Comparison of ENCODE assay signal across 13 mouse cellular contexts in genomic region chr2:131840611-131841320, GRCm38 (mm10). TPM values are rescaled to one million over a fixed set of nuclear protein-coding genes. Genes with fewer than 3 reads are reported as not detected.
DNase-seq lines count a peak whose midpoint lies in the region; ATAC-seq and TF ChIP-seq lines count a peak whose summit lies in the region.
"Had no signal": no experiment of that assay in that cellular context is flagged by ENCODE, and none has a peak within 500 bp of the region (broad histone marks: within the 10 kb centered on the region; RNA-seq: fewer than 3 reads in every experiment).

No protein-coding gene starts in this region.

- no peaks in the 10 kb centered on the region for H3K27me3 ChIP-seq in kidney, postnatal 0 days (ENCODE audit: insufficient read depth, low read length)
- H3K27me3 ChIP-seq in forebrain, postnatal 0 days (ENCODE audit: insufficient read depth, low read length) = no peaks in the 10 kb centered on the region
- no peaks in the 10 kb centered on the region for H3K27me3 ChIP-seq in neural tube, embryonic 14.5 days (ENCODE audit: control insufficient read depth, insufficient read depth, low read length)

- no peak overlapping the region for H3K4me3 ChIP-seq in kidney, postnatal 0 days (replicated peaks; ENCODE audit: low read depth, low read length)
- H3K4me3 ChIP-seq in forebrain, postnatal 0 days (ENCODE audit: low read depth, low read length) = no peak overlapping the region
- no peak overlapping the region for H3K4me3 ChIP-seq in neural tube, embryonic 14.5 days (ENCODE audit: low read depth, low read length)

- 0 out of 2 replicates have a peak, but pooled peaks cover 2% of the 10 kb centered on the region for H3K4me1 ChIP-seq in kidney, postnatal 0 days (replicated peaks; ENCODE audit: insufficient read depth, low read length)
- H3K4me1 ChIP-seq in forebrain, postnatal 0 days (ENCODE audit: insufficient read depth) = peaks cover 17% of the 10 kb centered on the region
- peaks cover 7% of the 10 kb centered on the region; the same call in 1 of the 2 replicates for H3K4me1 ChIP-seq in neural tube, embryonic 14.5 days (ENCODE audit: control insufficient read depth, insufficient read depth, low read length)

- no peak for TF ChIP-seq CTCF in kidney, postnatal 0 days (IDR thresholded peaks at IDR 0.05; ENCODE audit: low read depth)
- TF ChIP-seq CTCF in forebrain, postnatal 0 days (IDR thresholded peaks at IDR 0.05; ENCODE audit: low read depth) = no peak

- 30% methylated on average over 9 of the region's 9 CpGs for WGBS in kidney, postnatal 0 days
- WGBS in forebrain, postnatal 0 days = 18% methylated on average over 9 of the region's 9 CpGs
- WGBS in neural tube, embryonic 14.5 days = 38% methylated on average over 9 of the region's 9 CpGs

- peak; percentile 20 for DNase-seq in embryo, embryonic 9.5 days (ENCODE audit: extremely low spot score)
- no peak for DNase-seq in embryo, embryonic 10.5 days (ENCODE audit: low spot score)
- peak; percentile 7 for DNase-seq in kidney, postnatal 0 days (ENCODE audit: low spot score)
- DNase-seq in kidney, postnatal 10 days = no peak
- peak; percentile 39 for DNase-seq in forebrain, postnatal 0 days
- no peak for DNase-seq in cerebellum, postnatal 36 days
- DNase-seq in testis, postnatal 10 days (ENCODE audit: low spot score) = no peak

- ATAC-seq in kidney, postnatal 0 days (replicated peaks; ENCODE audit: low FRiP score, low read depth) = 0 out of 2 replicates have a peak, but pooled peaks have one; percentile 49
- peak; percentile 76 for ATAC-seq in forebrain, postnatal 0 days
- ATAC-seq in neural tube, embryonic 14.5 days (ENCODE audit: low read depth) = peak; percentile 56; the same call in 1 of the 2 replicates
- ATAC-seq: intestine, postnatal 0 days had no signal

- H3K9ac ChIP-seq in kidney, postnatal 0 days (ENCODE audit: low read depth, low read length) = no peak overlapping the region
- peak overlapping the region; percentile 19; the same call in 1 of the 2 replicates for H3K9ac ChIP-seq in forebrain, postnatal 0 days
- H3K9ac ChIP-seq in neural tube, embryonic 14.5 days (replicated peaks; ENCODE audit: low read depth, low read length) = no peak overlapping the region
- H3K9ac ChIP-seq: liver, embryonic 14.5 days had no signal

- H3K36me3 ChIP-seq in kidney, postnatal 0 days (ENCODE audit: insufficient read depth, low read length) = no peaks in the 10 kb centered on the region
- no peaks in the 10 kb centered on the region for H3K36me3 ChIP-seq in forebrain, postnatal 0 days (ENCODE audit: insufficient read depth)
- no peaks in the 10 kb centered on the region for H3K36me3 ChIP-seq in neural tube, embryonic 14.5 days (ENCODE audit: control insufficient read depth, insufficient read depth, low read length)
- H3K36me3 ChIP-seq: G1E had no signal

- H3K4me2 ChIP-seq in kidney, postnatal 0 days (ENCODE audit: low read length) = no peak overlapping the region
- H3K4me2 ChIP-seq in forebrain, postnatal 0 days (ENCODE audit: low read depth) = no peak overlapping the region
- H3K4me2 ChIP-seq in neural tube, embryonic 14.5 days (ENCODE audit: low read depth, low read length) = no peak overlapping the region

- H3K27ac ChIP-seq in kidney, postnatal 0 days = no peak overlapping the region
- H3K27ac ChIP-seq in forebrain, postnatal 0 days (ENCODE audit: low read depth, low read length) = peak overlapping the region; percentile 37; the same call in 1 of the 2 replicates
- H3K27ac ChIP-seq in neural tube, embryonic 14.5 days (ENCODE audit: low read depth, low read length) = no peak overlapping the region
- H3K27ac ChIP-seq: liver, embryonic 14.5 days had no signal

- no peaks in the 10 kb centered on the region for H3K9me3 ChIP-seq in kidney, postnatal 0 days (replicated peaks; ENCODE audit: low read length)
- no peaks in the 10 kb centered on the region for H3K9me3 ChIP-seq in forebrain, postnatal 0 days (ENCODE audit: low read length)
- no peaks in the 10 kb centered on the region for H3K9me3 ChIP-seq in neural tube, embryonic 14.5 days (ENCODE audit: control insufficient read depth, low read length)
- H3K9me3 ChIP-seq: G1E had no signal

RNA-seq across cellular contexts. Expression of gene Erv3, which starts 18.8 kb away (rescaled TPM):
- polyA plus RNA-seq in kidney, postnatal 0 days (2015; fragmentation: Nextera tagmentation; extraction: Ambion mirVana) = not detected in 2 replicates
- total RNA-seq in forebrain, postnatal 0 days (2014; rRNA removed) = not detected in 2 replicates
- polyA plus RNA-seq in forebrain, postnatal 0 days (2015; fragmentation: Nextera tagmentation; extraction: Ambion mirVana) = 0.06 TPM in 1 of 2 replicates, not detected in the other
- polyA plus RNA-seq in neural tube, embryonic 14.5 days (2014; fragmentation: Nextera tagmentation; extraction: Ambion mirVana) = not detected in 2 replicates
- polyA plus RNA-seq: embryonic facial prominence, embryonic 14.5 days; intestine, postnatal 0 days; spleen, adult 2 months had no signal

Comparison
In these comparisons a context has a peak if more than half of its experiments do, and no peak if none do; other contexts are left out.
1. DNase-seq: peak in embryo, embryonic 9.5 days (single experiment), kidney, postnatal 0 days (single experiment) and forebrain, postnatal 0 days (single experiment); none in embryo, embryonic 10.5 days (single experiment), kidney, postnatal 10 days (single experiment), cerebellum, postnatal 36 days (0 of 2) and testis, postnatal 10 days (single experiment).
2. Peak in every context shown above with its lines, with median percentiles within 50 percentile points of each other: ATAC-seq.